8 mouse cellular contexts compared by ENCODE assay signal in the genomic region with DNA sequence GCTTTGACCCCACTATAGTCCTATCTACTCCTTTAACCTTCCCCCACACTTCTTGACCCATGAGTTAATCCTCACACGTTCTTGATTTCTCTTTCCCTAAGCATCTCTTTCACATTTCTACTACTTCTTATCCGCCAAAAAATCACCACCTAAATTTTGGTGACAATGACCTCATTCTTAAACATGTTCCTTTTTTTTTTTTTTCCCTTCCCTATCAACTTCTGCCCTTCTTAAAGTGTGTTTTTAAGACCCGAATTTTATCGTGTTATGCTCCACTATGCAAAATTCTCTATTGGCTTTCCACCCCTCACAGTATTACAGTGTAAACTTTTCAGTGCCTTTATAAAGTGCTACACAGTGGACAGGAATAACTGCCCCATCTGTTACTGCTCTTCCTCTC. TPM values are rescaled to one million over a fixed set of nuclear protein-coding genes. Genes with fewer than 3 reads are reported as not detected.
DNase-seq lines count a peak whose midpoint lies in the region; ATAC-seq and TF ChIP-seq lines count a peak whose summit lies in the region.

No protein-coding gene starts in this region.

- H3K4me3 ChIP-seq in heart, embryonic 16.5 days (ENCODE audit: low read length) = peak overlapping the region; percentile 70
- peak overlapping the region; percentile 79 for H3K4me3 ChIP-seq in embryonic facial prominence, embryonic 13.5 days
- peak overlapping the region; percentile 80; the same call in 1 of the 2 replicates for H3K4me3 ChIP-seq in intestine, embryonic 16.5 days (ENCODE audit: low read length)
- H3K4me3 ChIP-seq in midbrain, postnatal 0 days (ENCODE audit: low read depth, low read length) = peak overlapping the region; percentile 65; the same call in 1 of the 2 replicates

- H3K36me3 ChIP-seq in heart, embryonic 16.5 days (ENCODE audit: control insufficient read depth, insufficient read depth) = peaks cover 9% of the 10 kb centered on the region
- H3K36me3 ChIP-seq in embryonic facial prominence, embryonic 13.5 days = peaks cover 6% of the 10 kb centered on the region; the same call in 1 of the 2 replicates
- no peaks in the 10 kb centered on the region for H3K36me3 ChIP-seq in intestine, embryonic 16.5 days (ENCODE audit: control insufficient read depth, insufficient read depth, low read length)
- H3K36me3 ChIP-seq in midbrain, postnatal 0 days (ENCODE audit: insufficient read depth, low read length) = no peaks in the 10 kb centered on the region

- no peak for ATAC-seq in heart, embryonic 16.5 days (replicated peaks; ENCODE audit: extremely low read depth, insufficient read depth, low FRiP score)
- no peak for ATAC-seq in embryonic facial prominence, embryonic 13.5 days (ENCODE audit: insufficient number of reproducible peaks, insufficient read depth, low FRiP score, low TSS enrichment, low read depth)
- no peak for ATAC-seq in intestine, embryonic 16.5 days
- no peak for ATAC-seq in midbrain, postnatal 0 days (ENCODE audit: low FRiP score)

- peaks cover 21% of the 10 kb centered on the region for H3K4me1 ChIP-seq in heart, embryonic 16.5 days (ENCODE audit: control insufficient read depth, insufficient read depth, low read length)
- peaks cover 20% of the 10 kb centered on the region for H3K4me1 ChIP-seq in embryonic facial prominence, embryonic 13.5 days
- H3K4me1 ChIP-seq in intestine, embryonic 16.5 days (ENCODE audit: control insufficient read depth, insufficient read depth, low read length) = peaks cover 9% of the 10 kb centered on the region; the same call in 1 of the 2 replicates
- H3K4me1 ChIP-seq in midbrain, postnatal 0 days (ENCODE audit: insufficient read depth, low read length) = peaks cover 14% of the 10 kb centered on the region; the same call in 1 of the 2 replicates

- no peak for TF ChIP-seq CTCF in midbrain, postnatal 0 days (IDR thresholded peaks at IDR 0.05)

- no peaks in the 10 kb centered on the region for H3K27me3 ChIP-seq in heart, embryonic 16.5 days (ENCODE audit: control insufficient read depth, insufficient read depth, low read length)
- no peaks in the 10 kb centered on the region for H3K27me3 ChIP-seq in embryonic facial prominence, embryonic 13.5 days
- H3K27me3 ChIP-seq in intestine, embryonic 16.5 days (replicated peaks; ENCODE audit: control insufficient read depth, insufficient read depth, low read length) = no peaks in the 10 kb centered on the region
- no peaks in the 10 kb centered on the region for H3K27me3 ChIP-seq in midbrain, postnatal 0 days (ENCODE audit: insufficient read depth, low read length)

- DNase-seq in heart, adult 8-10 months (ENCODE audit: low spot score) = no peak
- DNase-seq in midbrain, postnatal 0 days (ENCODE audit: low spot score) = no peak
- no peak for DNase-seq in retina, postnatal 1 day
- no peak for DNase-seq in urinary bladder, adult 18-20 months (ENCODE audit: low spot score in 2 of 2)
- DNase-seq in spleen, adult 18-20 months = no peak

- 53% methylated on average over 4 of the region's 4 CpGs for WGBS in heart, embryonic 16.5 days
- 82% methylated on average over 4 of the region's 4 CpGs for WGBS in embryonic facial prominence, embryonic 13.5 days
- 76% methylated on average over 4 of the region's 4 CpGs for WGBS in intestine, embryonic 16.5 days
- 68% methylated on average over 4 of the region's 4 CpGs for WGBS in midbrain, postnatal 0 days

- H3K9me3 ChIP-seq in heart, embryonic 16.5 days (replicated peaks; ENCODE audit: control insufficient read depth, low read length) = peaks cover 2% of the 10 kb centered on the region; the same call in 1 of the 2 replicates
- H3K9me3 ChIP-seq in embryonic facial prominence, embryonic 13.5 days = no peaks in the 10 kb centered on the region
- no peaks in the 10 kb centered on the region for H3K9me3 ChIP-seq in intestine, embryonic 16.5 days (ENCODE audit: control insufficient read depth, low read length)
- H3K9me3 ChIP-seq in midbrain, postnatal 0 days (ENCODE audit: low read length) = no peaks in the 10 kb centered on the region

- peak overlapping the region; percentile 88; the same call in 1 of the 2 replicates for H3K9ac ChIP-seq in heart, embryonic 16.5 days (ENCODE audit: low read length)
- H3K9ac ChIP-seq in embryonic facial prominence, embryonic 13.5 days = peak overlapping the region; percentile 96; the same call in 1 of the 2 replicates
- no peak overlapping the region for H3K9ac ChIP-seq in intestine, embryonic 16.5 days (ENCODE audit: low read depth, low read length)
- H3K9ac ChIP-seq in midbrain, postnatal 0 days (replicated peaks; ENCODE audit: low read length, poor library complexity, severe bottlenecking) = no peak overlapping the region

- H3K4me2 ChIP-seq in heart, embryonic 16.5 days (ENCODE audit: low read depth, low read length) = peak overlapping the region; percentile 85
- H3K4me2 ChIP-seq in embryonic facial prominence, embryonic 13.5 days = peak overlapping the region; percentile 68
- peak overlapping the region; percentile 56 for H3K4me2 ChIP-seq in intestine, embryonic 16.5 days (ENCODE audit: low read depth, low read length)
- peak overlapping the region; percentile 61; the same call in 1 of the 2 replicates for H3K4me2 ChIP-seq in midbrain, postnatal 0 days (ENCODE audit: low read depth, low read length, poor library complexity, severe bottlenecking)

- peak overlapping the region; percentile 94 for H3K27ac ChIP-seq in heart, embryonic 16.5 days (ENCODE audit: low read length)
- no peak overlapping the region for H3K27ac ChIP-seq in embryonic facial prominence, embryonic 13.5 days
- H3K27ac ChIP-seq in intestine, embryonic 16.5 days (ENCODE audit: low read length) = no peak overlapping the region
- no peak overlapping the region for H3K27ac ChIP-seq in midbrain, postnatal 0 days (ENCODE audit: low read depth, low read length)

RNA-seq across cellular contexts. Expression of gene Tmem168, which starts 1.5 kb away (rescaled TPM):
- 33.1 and 36.2 TPM in 2 replicates for polyA plus RNA-seq in heart, embryonic 16.5 days (2015; fragmentation: Nextera tagmentation; extraction: Ambion mirVana)
- 10 to 100 TPM; 15.8 to 17.3 (median 16.8) TPM for total RNA-seq in heart, adult 8-10 months (2022)
- polyA plus RNA-seq in embryonic facial prominence, embryonic 13.5 days (2015; fragmentation: Nextera tagmentation; extraction: Ambion mirVana) = 37.9 and 39.8 TPM in 2 replicates
- 30.1 and 32.0 TPM in 2 replicates for polyA plus RNA-seq in intestine, embryonic 16.5 days (2015; fragmentation: Nextera tagmentation; extraction: Ambion mirVana)
- total RNA-seq in midbrain, postnatal 0 days (2014; rRNA removed) = 16.6 and 19.5 TPM in 2 replicates
- 12.5 and 15.0 TPM in 2 replicates for polyA plus RNA-seq in midbrain, postnatal 0 days (2015; fragmentation: Nextera tagmentation; extraction: Ambion mirVana)

Comparison
In these comparisons a context has a peak if more than half of its experiments do, and no peak if none do; other contexts are left out.
1. H3K9ac ChIP-seq: peak in heart, embryonic 16.5 days (single experiment) and embryonic facial prominence, embryonic 13.5 days (single experiment); none in intestine, embryonic 16.5 days (single experiment) and midbrain, postnatal 0 days (single experiment).
2. Peak in every context shown above with its lines, with median percentiles within 50 percentile points of each other: H3K4me2 ChIP-seq and H3K4me3 ChIP-seq.